Mouse (Mus musculus) layer of hippocampus, adult 6 months (tissue): ENCODE results near the gene Olfr297. TPM values are rescaled to one million over a fixed set of nuclear protein-coding genes. Genes with fewer than 3 reads are reported as not detected.

Experiments
- long read RNA-seq, 2 experiments: library from polyadenylated mRNA; unstranded; transcript quantifications; one replicate each; pipeline ENCODE4 v2.0.0; 2019 to 2020
- polyA plus RNA-seq: library from polyadenylated mRNA; unstranded; fragments of <200 nt; fragmentation: Nextera tagmentation; gene quantifications from 2 replicates; pipeline ENCODE4 v1.2.3, GENCODE M21; 2021

Olfr297 gene
- not detected in 2 replicates for polyA plus RNA-seq
- long read RNA-seq, experiment 1: 0 reads
- long read RNA-seq, experiment 2: 0 reads

GRCm38 (mm10) chr7:86519668-86520067 lies at the start of gene Olfr297:
Gene Olfr297 (plus strand): TSS chr7:86519968.

GRCm38 (mm10) chr7:86492384-86492783 lies 27.4 kb upstream of the Olfr297 start, which contains the start of gene Olfr298:
Gene Olfr298 (minus strand): TSS chr7:86492484.

Other genes with a start within 250 kb of the Olfr297 start
- gene Olfr310, start 242.8 kb upstream of the Olfr297 start, polyA plus RNA-seq: not detected in 2 replicates
- not detected in 2 replicates for gene Olfr309, start 206.3 kb upstream of the Olfr297 start, polyA plus RNA-seq
- not detected in 2 replicates for gene Olfr308, start 194.3 kb upstream of the Olfr297 start, polyA plus RNA-seq
- not detected in 2 replicates for gene Olfr307, start 182.4 kb upstream of the Olfr297 start, polyA plus RNA-seq
- gene Olfr305, start 153.0 kb upstream of the Olfr297 start, polyA plus RNA-seq: not detected in 2 replicates
- gene Olfr304, start 133.3 kb upstream of the Olfr297 start, polyA plus RNA-seq: not detected in 2 replicates
- not detected in 2 replicates for gene Olfr303, start 122.2 kb upstream of the Olfr297 start, polyA plus RNA-seq
- gene Olfr301, start 116.1 kb upstream of the Olfr297 start, polyA plus RNA-seq: not detected in 2 replicates
- gene Olfr299, start 60.0 kb upstream of the Olfr297 start, polyA plus RNA-seq: not detected in 2 replicates
- gene Olfr298, start 27.5 kb upstream of the Olfr297 start, polyA plus RNA-seq: not detected in 2 replicates
- gene Olfr295, start 63.9 kb downstream of the Olfr297 start, polyA plus RNA-seq: not detected in 2 replicates
- not detected in 2 replicates for gene Olfr294, start 96.7 kb downstream of the Olfr297 start, polyA plus RNA-seq
- gene Olfr293, start 129.1 kb downstream of the Olfr297 start, polyA plus RNA-seq: not detected in 2 replicates
- not detected in 2 replicates for gene Olfr292, start 168.4 kb downstream of the Olfr297 start, polyA plus RNA-seq